Mouse (Mus musculus) hindbrain, embryonic 16.5 days (tissue): ENCODE data around the gene Hpca. TPM values are rescaled to one million over a fixed set of nuclear protein-coding genes. Genes with fewer than 3 reads are reported as not detected.

Source experiments
- ATAC-seq: fragments of 200-750 bp; cut with Nextera tagmentation; 2 replicates; pipeline ENCODE4 v1.8.0; 2017; ENCODE audit warnings: moderate TSS enrichment, moderate library complexity
- H3K27ac ChIP-seq: fragments of 300-500 bp; sonication (generic); 2 replicates; pipeline ENCODE4 v1.5.1; 2014; ENCODE audit warnings: low read depth, mild to moderate bottlenecking, control low read depth, low read length, moderate library complexity
- H3K27me3 ChIP-seq: fragments of 300-500 bp; sonication (generic); replicated peaks from 2 replicates; pipeline ENCODE4 v1.6.1; 2014; ENCODE audit warnings: low read length; ENCODE audit not compliant: control insufficient read depth, insufficient read depth
- H3K36me3 ChIP-seq: fragments of 300-500 bp; sonication (generic); 2 replicates; pipeline ENCODE4 v1.6.1; 2014; ENCODE audit warnings: mild to moderate bottlenecking, low read length, moderate library complexity, mixed read lengths; ENCODE audit not compliant: control insufficient read depth, insufficient read depth
- H3K4me1 ChIP-seq: fragments of 300-500 bp; sonication (generic); 2 replicates; pipeline ENCODE4 v1.6.1; 2014; ENCODE audit warnings: low read depth, low read length; ENCODE audit not compliant: control insufficient read depth, insufficient read depth
- H3K4me2 ChIP-seq: fragments of 300-500 bp; sonication (generic); 2 replicates; pipeline ENCODE4 v1.6.1; 2014; ENCODE audit warnings: mild to moderate bottlenecking, low read length, control low read depth, moderate library complexity
- H3K4me3 ChIP-seq: fragments of 300-500 bp; sonication (generic); 2 replicates; pipeline ENCODE4 v1.5.1; 2014; ENCODE audit warnings: mild to moderate bottlenecking, low read length, control low read depth, moderate library complexity
- H3K9ac ChIP-seq: fragments of 300-500 bp; sonication (generic); 2 replicates; pipeline ENCODE4 v1.6.1; 2014; ENCODE audit warnings: low read depth, mild to moderate bottlenecking, control low read depth, low read length, moderate library complexity
- H3K9me3 ChIP-seq: fragments of 300-500 bp; sonication (generic); 2 replicates; pipeline ENCODE4 v1.6.1; 2014; ENCODE audit warnings: mild to moderate bottlenecking, low read length, moderate library complexity; ENCODE audit not compliant: control insufficient read depth
- WGBS: fragments of 180-500 bp; shearing (Covaris S2); extraction: QIAGEN DNeasy Blood & Tissue Kit; methylation state at CpG from one replicate; pipeline ENCODE4 v1.1.7; 2014; 5-methylcytosine and 5-hydroxymethylcytosine counted together
- polyA plus RNA-seq: library from polyadenylated mRNA; unstranded; fragments of >200 nt; fragmentation: Nextera tagmentation; extraction: Ambion mirVana; gene quantifications from 2 replicates; pipeline ENCODE4 v1.2.1, GENCODE M21; 2015

Gene Hpca
- polyA plus RNA-seq, 1 experiment from 2014 or later: 199 TPM

GRCm38 (mm10) chr4:129081041-129081440 lies 40.8 kb downstream of the Hpca start:
- Histone ChIP-seq H3K36me3 (peaks cover 42% of the 10 kb centered on the region), H3K9ac (0 out of 2 replicates have a peak overlapping the region, but pooled peaks have one; percentile 10), H3K4me3 (no peak overlapping the region), H3K4me2 (no peak overlapping the region), H3K4me1 (peaks cover 5% of the 10 kb centered on the region; the same call in 1 of the 2 replicates), H3K27ac (peak overlapping the region; percentile 60; the same call in 1 of the 2 replicates), H3K27me3 (no peaks in the 10 kb centered on the region), H3K9me3 (no peaks in the 10 kb centered on the region)
- ATAC-seq: no peak
- WGBS: 76% methylated on average over 7 of the region's 7 CpGs

- no peak for ATAC-seq
- H3K27me3 ChIP-seq: no peaks in the 10 kb centered on the region
- no peak overlapping the region for H3K4me2 ChIP-seq
- H3K9me3 ChIP-seq: no peaks in the 10 kb centered on the region
- peaks cover 5% of the 10 kb centered on the region; the same call in 1 of the 2 replicates for H3K4me1 ChIP-seq
- peaks cover 42% of the 10 kb centered on the region for H3K36me3 ChIP-seq
- no peak overlapping the region for H3K4me3 ChIP-seq
- H3K27ac ChIP-seq: no peak overlapping the region
- WGBS: 95% methylated on average over 9 of the region's 9 CpGs
- H3K9ac ChIP-seq: no peak overlapping the region
These were observed 42.7 kb downstream of the Hpca start for GRCm38 (mm10) chr4:129079126-129079525.

DNA sequence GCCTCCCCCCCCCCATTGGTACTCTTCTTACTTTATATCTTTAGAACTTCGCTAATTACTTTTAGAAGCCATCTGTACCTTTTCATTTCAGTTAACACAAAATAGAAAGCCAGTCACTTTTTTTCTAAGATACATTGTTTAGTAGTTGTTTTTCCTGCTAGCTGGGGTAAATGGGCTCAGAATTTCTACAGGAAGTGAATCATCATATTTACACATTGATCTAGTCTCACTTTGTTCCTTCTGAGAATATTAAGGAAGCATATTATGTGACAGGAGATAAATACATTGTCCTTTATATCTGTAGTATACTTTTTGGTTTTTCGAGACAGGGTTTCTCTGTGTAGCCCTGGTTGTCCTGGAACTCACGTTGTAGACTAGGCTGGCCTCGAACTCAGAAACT lies 53.0 kb downstream of the Hpca start:
- no peaks in the 10 kb centered on the region for H3K9me3 ChIP-seq
- no peak overlapping the region for H3K4me3 ChIP-seq
- no peaks in the 10 kb centered on the region for H3K27me3 ChIP-seq
- H3K27ac ChIP-seq: no peak overlapping the region
- ATAC-seq: no peak
- WGBS: 98% methylated on average over 4 of the region's 4 CpGs
- H3K9ac ChIP-seq: no peak overlapping the region
- no peaks in the 10 kb centered on the region for H3K4me1 ChIP-seq
- peaks cover 4% of the 10 kb centered on the region; the same call in 1 of the 2 replicates for H3K36me3 ChIP-seq
- H3K4me2 ChIP-seq: no peak overlapping the region

GRCm38 (mm10) chr4:129067638-129068415 lies 54.0 kb downstream of the Hpca start:
- H3K27me3 ChIP-seq: no peaks in the 10 kb centered on the region
- no peaks in the 10 kb centered on the region for H3K9me3 ChIP-seq
- no peak overlapping the region for H3K27ac ChIP-seq
- H3K4me2 ChIP-seq: no peak overlapping the region
- H3K4me1 ChIP-seq: no peaks in the 10 kb centered on the region
- no peak overlapping the region for H3K4me3 ChIP-seq
- ATAC-seq: no peak
- WGBS: 88% methylated on average over 5 of the region's 5 CpGs
- no peaks in the 10 kb centered on the region for H3K36me3 ChIP-seq
- H3K9ac ChIP-seq: no peak overlapping the region

DNA sequence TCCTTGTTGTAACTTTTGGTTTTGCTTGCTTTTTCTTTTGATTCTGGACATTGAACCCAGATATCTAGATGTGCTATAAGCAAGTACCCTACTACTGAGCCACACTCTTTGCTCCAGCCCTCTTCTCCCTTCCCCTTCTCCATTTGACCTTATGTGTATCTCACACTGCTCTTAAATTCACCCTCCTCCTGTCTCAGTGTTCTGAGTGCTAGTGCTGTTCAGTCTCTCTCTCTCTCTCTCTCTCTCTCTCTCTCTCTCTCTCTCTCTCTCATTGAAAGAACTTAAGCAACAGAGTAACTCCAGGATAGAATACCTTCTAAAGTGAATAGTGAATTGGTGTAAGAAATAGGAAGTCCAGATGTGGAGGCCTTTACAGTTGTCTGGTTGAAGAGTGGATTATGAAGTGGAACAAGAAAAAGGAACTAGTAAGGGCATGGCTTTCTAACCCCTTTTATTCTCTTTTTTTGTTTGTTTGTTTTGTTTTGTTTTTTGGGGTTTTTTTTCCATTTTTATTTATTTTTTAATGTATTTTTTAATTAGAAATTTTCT lies 56.1 kb downstream of the Hpca start:
- H3K9me3 ChIP-seq: no peaks in the 10 kb centered on the region
- H3K36me3 ChIP-seq: no peaks in the 10 kb centered on the region
- no peak for ATAC-seq
- H3K9ac ChIP-seq: no peak overlapping the region
- H3K27ac ChIP-seq: no peak overlapping the region
- no peak overlapping the region for H3K4me3 ChIP-seq
- H3K27me3 ChIP-seq: no peaks in the 10 kb centered on the region
- no peak overlapping the region for H3K4me2 ChIP-seq
- peaks cover 10% of the 10 kb centered on the region; the same call in 1 of the 2 replicates for H3K4me1 ChIP-seq

DNA sequence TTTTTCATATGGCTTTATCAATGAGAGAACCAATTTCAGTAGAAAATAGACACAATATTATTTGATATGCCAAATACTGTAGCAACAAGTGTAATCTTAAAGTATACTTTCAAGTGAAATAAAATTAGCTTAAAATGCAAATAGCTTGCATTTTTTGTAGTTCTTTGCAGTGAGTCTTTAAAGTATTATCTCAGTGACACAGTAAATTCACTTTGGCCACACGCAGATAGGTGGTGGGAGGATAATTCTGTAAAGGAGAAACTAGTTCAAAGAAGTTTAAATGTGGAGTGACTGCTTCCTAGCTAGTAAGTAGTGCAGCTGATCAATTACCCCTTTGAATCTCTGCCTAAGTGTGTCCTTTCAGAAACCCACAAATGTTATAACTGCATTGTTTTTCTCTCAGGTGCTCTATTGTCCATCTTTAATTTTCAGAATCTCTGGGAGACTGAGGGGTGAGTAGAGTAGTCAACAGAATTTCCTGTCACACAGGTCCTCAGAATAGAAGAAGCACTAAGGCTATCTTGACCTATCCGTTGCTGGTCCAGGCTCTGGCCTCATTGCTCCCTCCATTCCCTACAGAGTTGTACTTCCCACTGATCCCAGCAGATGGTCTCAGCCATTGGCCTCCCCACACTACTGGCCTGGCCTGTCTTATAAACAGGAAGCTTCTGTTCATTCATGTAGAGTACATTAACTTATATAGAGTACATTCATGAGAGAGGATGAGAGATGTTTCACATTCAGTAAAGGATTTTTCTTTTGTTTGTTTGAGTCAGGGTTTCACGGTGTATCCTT lies 59.4 kb downstream of the Hpca start:
- WGBS: 89% methylated on average over 3 of the region's 3 CpGs
- no peak for ATAC-seq
- H3K4me3 ChIP-seq: no peak overlapping the region
- H3K4me1 ChIP-seq: peaks cover 21% of the 10 kb centered on the region
- H3K27ac ChIP-seq: no peak overlapping the region
- H3K27me3 ChIP-seq: no peaks in the 10 kb centered on the region
- H3K9ac ChIP-seq: no peak overlapping the region
- no peaks in the 10 kb centered on the region for H3K36me3 ChIP-seq
- H3K4me2 ChIP-seq: no peak overlapping the region
- H3K9me3 ChIP-seq: no peaks in the 10 kb centered on the region

Other genes starting within 250 kb of the Hpca start
- 23.8 and 25.1 TPM in 2 replicates for gene Trim62, start 238.5 kb downstream of the Hpca start, polyA plus RNA-seq
- 23.0 and 23.3 TPM in 2 replicates for gene Azin2, start 159.6 kb downstream of the Hpca start, polyA plus RNA-seq
- gene Ak2, start 130.1 kb downstream of the Hpca start, polyA plus RNA-seq: 86.5 and 88.6 TPM in 2 replicates
- gene Rnf19b, start 63.8 kb downstream of the Hpca start, polyA plus RNA-seq: 30.8 and 31.6 TPM in 2 replicates
- 0.16 and 0.20 TPM in 2 replicates for gene Tmem54, start 16.5 kb downstream of the Hpca start, polyA plus RNA-seq
- 10.7 and 11.6 TPM in 2 replicates for gene Fndc5, start 15.0 kb upstream of the Hpca start, polyA plus RNA-seq
- gene S100pbp, start 67.7 kb upstream of the Hpca start, polyA plus RNA-seq: 19.1 and 21.6 TPM in 2 replicates
- 108 and 112 TPM in 2 replicates for gene Yars, start 67.7 kb upstream of the Hpca start, polyA plus RNA-seq
- gene C77080, start 139.4 kb upstream of the Hpca start, polyA plus RNA-seq: 7.0 and 10.8 TPM in 2 replicates
- gene Sync, start 165.6 kb upstream of the Hpca start, polyA plus RNA-seq: 1.7 and 1.9 TPM in 2 replicates
- gene Rbbp4, start 213.3 kb upstream of the Hpca start, polyA plus RNA-seq: 238 and 242 TPM in 2 replicates
- gene Zbtb8os, start 213.7 kb upstream of the Hpca start, polyA plus RNA-seq: 15.1 and 21.3 TPM in 2 replicates